Mouse (Mus musculus) olfactory bulb, adult 2 months (tissue): Measurements from ENCODE around the gene Rcor2.

Experiments used
- CTCF ChIP-seq: fragments of 200-500 bp; IDR thresholded peaks from 2 replicates; pipeline ENCODE4 v1.5.1; 2012; ENCODE audit warnings: low read depth, mild to moderate bottlenecking, low read length, moderate library complexity; ENCODE audit not compliant: insufficient read depth
- POLR2A ChIP-seq: fragments of 200-500 bp; IDR thresholded peaks from 2 replicates; pipeline ENCODE4 v1.6.1; 2012; ENCODE audit warnings: mild to moderate bottlenecking, low read depth, low read length, moderate library complexity; ENCODE audit not compliant: insufficient read depth

DNA sequence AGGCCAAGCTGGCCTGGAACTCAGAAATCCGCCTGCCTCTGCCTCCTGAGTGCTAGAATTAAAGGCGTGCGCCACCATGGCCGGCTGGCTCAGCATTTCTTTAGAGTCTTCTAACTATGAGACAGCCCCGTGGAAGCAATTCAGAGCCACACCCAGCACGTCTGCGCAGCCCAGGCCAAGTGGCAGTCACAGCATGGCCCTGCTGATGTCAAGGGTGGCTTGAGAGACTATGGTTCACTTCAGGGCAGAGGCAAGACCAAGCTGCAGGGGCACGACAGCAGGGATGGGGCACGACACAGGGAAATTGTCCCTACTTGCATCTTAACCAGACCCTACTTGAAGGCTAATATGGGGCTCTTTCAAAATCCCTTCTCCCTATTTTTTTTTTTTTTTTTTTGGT lies 31.7 kb upstream of the Rcor2 start:
- TF ChIP-seq CTCF: no peak
- no peak for TF ChIP-seq POLR2A
